Mouse (Mus musculus) E14TG2a.4 (cell line): ENCODE results near the gene Mmrn1.

Experiments used
- H3K27me3 ChIP-seq: 2 replicates; pipeline ENCODE4 v1.6.1; 2014; ENCODE audit warnings: low read length, control low read depth; ENCODE audit not compliant: insufficient read depth
- H3K36me3 ChIP-seq: 2 replicates; pipeline ENCODE4 v1.6.1; 2014; ENCODE audit warnings: low read length, control low read depth; ENCODE audit not compliant: insufficient read depth
- H3K4me1 ChIP-seq: replicated peaks from 2 replicates; pipeline ENCODE4 v1.6.1; 2014; ENCODE audit warnings: low read depth, low read length, control low read depth
- H3K4me3 ChIP-seq: replicated peaks from 2 replicates; pipeline ENCODE4 v1.5.1; 2014; ENCODE audit warnings: mild to moderate bottlenecking, low read length
- H3K9me3 ChIP-seq: 2 replicates; pipeline ENCODE4 v1.6.1; 2014; ENCODE audit warnings: low read length, control low read depth
- CTCF ChIP-seq: conservative IDR thresholded peaks from 2 replicates; pipeline ENCODE4 v1.5.1; 2014; ENCODE audit warnings: low read length
- NANOG ChIP-seq: IDR thresholded peaks from 2 replicates; pipeline ENCODE4 v1.6.1; 2014; ENCODE audit warnings: borderline replicate concordance, low read length, mixed read lengths
- POU5F1 ChIP-seq: IDR thresholded peaks from 2 replicates; pipeline ENCODE4 v1.6.1; 2014; ENCODE audit warnings: low read length, borderline replicate concordance

Mmrn1 gene

GRCm38 (mm10) chr6:60950415-60950814 lies 25.6 kb downstream of the Mmrn1 start:
- Histone ChIP-seq H3K27me3 (no peaks in the 10 kb centered on the region), H3K4me1 (no peaks in the 10 kb centered on the region), H3K4me3 (no peak overlapping the region), H3K36me3 (no peaks in the 10 kb centered on the region), H3K9me3 (no peaks in the 10 kb centered on the region)
- peak; percentile 74 for TF ChIP-seq CTCF
- no peak for TF ChIP-seq POU5F1
- no peak for TF ChIP-seq NANOG

- no peaks in the 10 kb centered on the region for H3K4me1 ChIP-seq
- H3K27me3 ChIP-seq = no peaks in the 10 kb centered on the region
- no peaks in the 10 kb centered on the region for H3K36me3 ChIP-seq
- H3K4me3 ChIP-seq = no peak overlapping the region
- no peaks in the 10 kb centered on the region for H3K9me3 ChIP-seq
- no peak for TF ChIP-seq NANOG
Observed at GRCm38 (mm10) chr6:60961285-60961684, 36.5 kb downstream of the Mmrn1 start.

DNA sequence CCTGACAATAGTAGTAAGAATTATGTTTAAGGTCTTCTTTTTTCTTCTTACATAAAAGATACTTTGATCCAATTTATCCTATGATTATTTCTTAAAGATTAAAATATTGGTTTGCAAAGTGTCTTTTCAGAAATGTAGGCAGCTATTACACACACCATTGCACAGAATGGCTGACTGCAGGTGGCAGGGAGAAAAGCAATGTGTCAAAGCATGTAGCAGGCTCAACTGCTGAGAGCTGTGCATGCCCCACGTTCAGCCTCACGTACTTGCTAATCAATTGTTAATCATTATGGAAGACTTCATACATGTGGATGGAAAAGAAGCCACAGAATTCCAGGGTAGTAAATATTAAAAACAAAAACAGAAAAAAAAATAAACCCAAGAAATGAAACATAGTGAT lies 37.1 kb downstream of the Mmrn1 start:
- TF ChIP-seq CTCF (no peak), POU5F1 (no peak)
- Histone ChIP-seq H3K4me3 (no peak overlapping the region), H3K9me3 (no peaks in the 10 kb centered on the region), H3K4me1 (no peaks in the 10 kb centered on the region), H3K27me3 (no peaks in the 10 kb centered on the region), H3K36me3 (no peaks in the 10 kb centered on the region)

GRCm38 (mm10) chr6:60962668-60963067 lies 37.9 kb downstream of the Mmrn1 start:
- H3K9me3 ChIP-seq = no peaks in the 10 kb centered on the region
- H3K4me1 ChIP-seq = no peaks in the 10 kb centered on the region
- H3K4me3 ChIP-seq = no peak overlapping the region
- TF ChIP-seq CTCF (no peak), NANOG (no peak), POU5F1 (no peak)
- no peaks in the 10 kb centered on the region for H3K27me3 ChIP-seq
- H3K36me3 ChIP-seq = no peaks in the 10 kb centered on the region

- Histone ChIP-seq H3K36me3 (no peaks in the 10 kb centered on the region), H3K4me3 (no peak overlapping the region), H3K4me1 (no peaks in the 10 kb centered on the region), H3K27me3 (no peaks in the 10 kb centered on the region), H3K9me3 (no peaks in the 10 kb centered on the region)
- TF ChIP-seq NANOG (no peak), POU5F1 (no peak), CTCF (no peak)
Observed at GRCm38 (mm10) chr6:60963726-60964125, 39.0 kb downstream of the Mmrn1 start.

- Histone ChIP-seq H3K4me1 (no peaks in the 10 kb centered on the region), H3K27me3 (no peaks in the 10 kb centered on the region), H3K9me3 (no peaks in the 10 kb centered on the region), H3K4me3 (no peak overlapping the region), H3K36me3 (no peaks in the 10 kb centered on the region)
- no peak for TF ChIP-seq CTCF
- TF ChIP-seq POU5F1 = no peak
- no peak for TF ChIP-seq NANOG
Observed at GRCm38 (mm10) chr6:60966931-60967330, 42.2 kb downstream of the Mmrn1 start.

DNA sequence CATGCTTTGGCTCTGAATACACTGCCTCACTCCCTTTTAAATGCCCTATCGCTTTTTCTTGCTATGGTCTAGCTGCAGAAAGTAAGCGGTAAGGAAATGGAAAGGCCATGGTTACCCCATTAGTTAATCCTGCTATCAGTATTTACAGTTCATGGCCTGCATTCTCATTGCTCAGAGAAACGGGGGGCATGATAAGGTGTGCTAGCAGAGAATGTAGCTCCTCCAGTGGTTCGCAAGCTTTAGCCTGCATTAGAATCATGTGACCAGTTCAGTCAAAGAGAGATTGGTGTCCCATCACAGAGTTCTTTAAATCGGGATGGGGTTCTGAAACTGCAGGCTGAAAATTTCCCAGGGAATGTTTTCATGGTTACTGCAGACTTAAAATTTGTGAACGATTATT lies 44.6 kb downstream of the Mmrn1 start:
- H3K9me3 ChIP-seq = no peaks in the 10 kb centered on the region
- no peaks in the 10 kb centered on the region for H3K27me3 ChIP-seq
- no peaks in the 10 kb centered on the region for H3K36me3 ChIP-seq
- TF ChIP-seq CTCF (no peak), POU5F1 (no peak), NANOG (no peak)
- H3K4me1 ChIP-seq = no peaks in the 10 kb centered on the region
- H3K4me3 ChIP-seq = no peak overlapping the region

GRCm38 (mm10) chr6:60970811-60971210 lies 46.0 kb downstream of the Mmrn1 start:
- TF ChIP-seq CTCF (no peak), NANOG (no peak), POU5F1 (no peak)
- Histone ChIP-seq H3K36me3 (no peaks in the 10 kb centered on the region), H3K27me3 (no peaks in the 10 kb centered on the region), H3K4me1 (no peaks in the 10 kb centered on the region), H3K9me3 (no peaks in the 10 kb centered on the region), H3K4me3 (no peak overlapping the region)

- Histone ChIP-seq H3K36me3 (no peaks in the 10 kb centered on the region), H3K4me1 (no peaks in the 10 kb centered on the region), H3K27me3 (no peaks in the 10 kb centered on the region), H3K9me3 (no peaks in the 10 kb centered on the region), H3K4me3 (no peak overlapping the region)
- TF ChIP-seq NANOG (no peak), POU5F1 (no peak), CTCF (no peak)
Observed at GRCm38 (mm10) chr6:60978610-60979009, 53.8 kb downstream of the Mmrn1 start.
